Mouse (Mus musculus): ENCODE results near the gene Atp8b5.

- TF ChIP-seq EP300 (IDR thresholded peaks at IDR 0.05) (no peak), CTCF (IDR thresholded peaks at IDR 0.05) (no peak)
Observed at GRCm38 (mm10) chr4:43379601-43380000, 112.6 kb downstream of the Atp8b5 start.
